8 mouse cellular contexts compared by ENCODE assay signal in the genomic region with DNA sequence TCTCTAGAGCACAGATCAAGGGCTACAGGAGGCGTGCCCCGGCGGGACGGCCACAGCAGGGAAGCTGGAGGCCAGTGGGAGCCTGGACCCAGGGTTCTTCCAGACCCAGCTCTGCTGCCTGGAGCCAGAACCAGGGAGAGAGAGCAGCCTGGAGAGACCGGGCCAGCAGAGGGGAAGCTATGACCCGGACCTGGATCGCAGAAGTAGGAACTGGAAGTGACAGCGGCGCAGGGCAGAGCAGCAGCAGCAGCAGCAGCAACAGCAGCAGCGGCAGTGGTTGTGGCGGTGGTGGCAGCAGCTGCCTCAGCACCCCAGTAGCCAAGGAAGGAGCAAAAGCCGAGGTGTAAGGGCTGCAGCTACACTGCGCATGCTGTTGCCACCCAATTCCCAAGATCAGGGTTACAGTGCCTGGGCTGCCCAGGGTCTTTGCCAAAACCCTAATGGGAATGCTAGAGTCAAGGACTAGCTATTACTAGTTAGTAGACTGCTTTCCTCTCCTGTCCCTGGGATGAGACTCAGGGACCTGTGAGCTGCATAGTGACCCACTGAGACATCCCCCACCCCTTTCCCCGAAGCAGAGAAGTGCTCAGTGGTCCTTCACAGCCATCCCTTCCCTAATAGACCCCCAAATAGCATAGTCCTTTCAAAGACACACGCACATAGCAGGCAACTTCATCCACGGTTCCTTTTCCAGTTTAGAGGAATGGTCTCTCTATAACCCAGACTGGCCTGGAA. TPM values are rescaled to one million over a fixed set of nuclear protein-coding genes. Genes with fewer than 3 reads are reported as not detected.
DNase-seq lines count a peak whose midpoint lies in the region; ATAC-seq and TF ChIP-seq lines count a peak whose summit lies in the region.

No protein-coding gene starts in this region.

- peaks cover 17% of the 10 kb centered on the region for H3K27me3 ChIP-seq in E14TG2a.4 (ENCODE audit: insufficient read depth, low read length)
- H3K27me3 ChIP-seq in forebrain, embryonic 10.5 days (ENCODE audit: poor library complexity, severe bottlenecking): peaks cover 38% of the 10 kb centered on the region
- H3K27me3 ChIP-seq in heart, embryonic 16.5 days (ENCODE audit: control insufficient read depth, insufficient read depth, low read length): no peaks in the 10 kb centered on the region

- 29% methylated on average over 16 of the region's 16 CpGs for WGBS in forebrain, embryonic 10.5 days
- 27% methylated on average over 16 of the region's 16 CpGs for WGBS in heart, embryonic 16.5 days

- DNase-seq in adrenal gland, postnatal 14 days: peak; percentile 73
- DNase-seq in forebrain, embryonic 10.5 days (ENCODE audit: extremely low spot score, low spot score): peak; percentile 25
- DNase-seq in kidney, postnatal 10 days: peak; percentile 59
- peak; percentile 38 for DNase-seq in lung, postnatal 14 days
- peak; percentile 1 for DNase-seq in retina, postnatal 7 days (ENCODE audit: low read depth, low spot score)
- peak; percentile 22 to 61 for DNase-seq in urinary bladder, postnatal 4 days (ENCODE audit: low spot score in 2 of 2)

- H3K4me1 ChIP-seq in E14TG2a.4 (replicated peaks; ENCODE audit: low read depth, low read length): no peaks in the 10 kb centered on the region; the same call in 1 of the 2 replicates
- H3K4me1 ChIP-seq in forebrain, embryonic 10.5 days: peaks cover 5% of the 10 kb centered on the region
- H3K4me1 ChIP-seq in heart, embryonic 16.5 days (ENCODE audit: control insufficient read depth, insufficient read depth, low read length): no peaks in the 10 kb centered on the region

- peak; percentile 75 for ATAC-seq in heart, embryonic 16.5 days (replicated peaks; ENCODE audit: extremely low read depth, insufficient read depth, low FRiP score)

- peak overlapping the region; percentile 74 for H3K4me2 ChIP-seq in heart, embryonic 16.5 days (ENCODE audit: low read depth, low read length)

- peak overlapping the region; percentile 72 for H3K4me3 ChIP-seq in E14TG2a.4 (replicated peaks; ENCODE audit: low read length)
- H3K4me3 ChIP-seq in forebrain, embryonic 10.5 days: peak overlapping the region; percentile 56
- peak overlapping the region; percentile 64 for H3K4me3 ChIP-seq in heart, embryonic 16.5 days (ENCODE audit: low read length)

- TF ChIP-seq CTCF in E14TG2a.4 (conservative IDR thresholded peaks at IDR 0.05; ENCODE audit: low read length): no peak

- 0 out of 2 replicates have a peak overlapping the region, but pooled peaks have one; percentile 25 for H3K27ac ChIP-seq in forebrain, embryonic 10.5 days
- H3K27ac ChIP-seq in heart, embryonic 16.5 days (ENCODE audit: low read length): peak overlapping the region; percentile 85

- H3K9me3 ChIP-seq in E14TG2a.4 (ENCODE audit: low read length): no peaks in the 10 kb centered on the region
- no peaks in the 10 kb centered on the region for H3K9me3 ChIP-seq in forebrain, embryonic 10.5 days
- no peaks in the 10 kb centered on the region for H3K9me3 ChIP-seq in heart, embryonic 16.5 days (replicated peaks; ENCODE audit: control insufficient read depth, low read length)

- H3K36me3 ChIP-seq in E14TG2a.4 (ENCODE audit: insufficient read depth, low read length): no peaks in the 10 kb centered on the region
- H3K36me3 ChIP-seq in forebrain, embryonic 10.5 days (replicated peaks): no peaks in the 10 kb centered on the region
- H3K36me3 ChIP-seq in heart, embryonic 16.5 days (ENCODE audit: control insufficient read depth, insufficient read depth): no peaks in the 10 kb centered on the region

- peak overlapping the region; percentile 76 for H3K9ac ChIP-seq in heart, embryonic 16.5 days (ENCODE audit: low read length)

RNA-seq across cellular contexts. Expression of gene Arhgef6, which starts 11.9 kb away (rescaled TPM):
- 34.4 and 34.7 TPM in 2 replicates for total RNA-seq in adrenal gland, postnatal 14 days (2021)
- polyA plus RNA-seq in forebrain, embryonic 10.5 days (2016; fragmentation: Nextera tagmentation; extraction: Ambion mirVana): 2.8 and 3.0 TPM in 2 replicates
- 39.6 and 44.2 TPM in 2 replicates for polyA plus RNA-seq in heart, embryonic 16.5 days (2015; fragmentation: Nextera tagmentation; extraction: Ambion mirVana)

Comparison
In these comparisons a context has a peak if more than half of its experiments do, and no peak if none do; other contexts are left out.
1. Peak in every context shown above with its lines: DNase-seq, ATAC-seq, H3K4me3 ChIP-seq and H3K27ac ChIP-seq.
2. DNase-seq: peak in every context shown above with its lines; median percentile 73 in adrenal gland, postnatal 14 days; 59 in kidney, postnatal 10 days; 42 in urinary bladder, postnatal 4 days; 38 in lung, postnatal 14 days; 25 in forebrain, embryonic 10.5 days; 1 in retina, postnatal 7 days.
3. RNA of gene Arhgef6, which starts 11.9 kb away (polyA plus RNA-seq): 39.6 to 44.2 TPM in heart, embryonic 16.5 days; 2.8 to 3.0 TPM in forebrain, embryonic 10.5 days; every median in the first group is over 10 times any median in the second.